Mouse (Mus musculus): ENCODE results near the gene Clca2.

GRCm38 (mm10) chr3:145103321-145103720 is 4.1 kb upstream of the Clca2 start:
- TF ChIP-seq CTCF (IDR thresholded peaks at IDR 0.05; ENCODE audit: low read depth, low read length) (no peak), POLR2A (IDR thresholded peaks at IDR 0.05; ENCODE audit: borderline replicate concordance, low read depth, low read length) (no peak)

Measured in bone marrow macrophage, adult 2 months (primary cell).